Mouse (Mus musculus): Measurements from ENCODE around the gene Tead1.

The Tead1 gene

DNA sequence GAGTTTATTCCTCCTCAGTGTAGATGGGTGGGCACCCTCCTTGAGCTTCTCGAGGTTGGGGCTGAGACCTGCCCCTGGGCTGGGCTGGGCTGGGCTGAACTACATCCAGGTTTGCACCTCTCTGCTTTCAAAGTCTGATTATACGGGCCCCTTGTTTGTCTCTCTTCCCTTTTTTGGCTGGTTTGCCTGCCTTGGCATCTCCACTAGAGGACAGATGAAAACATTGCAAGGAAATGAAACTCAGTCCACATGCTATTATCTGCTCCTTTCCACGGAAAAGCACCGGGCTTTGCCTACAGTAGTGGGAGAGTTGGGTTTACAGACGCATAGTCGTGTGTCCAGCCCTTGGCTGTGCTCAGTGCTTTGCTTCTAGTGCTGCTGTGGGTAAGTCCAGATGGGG lies 60.1 kb downstream of the Tead1 start:
- no peak for DNase-seq

DNA sequence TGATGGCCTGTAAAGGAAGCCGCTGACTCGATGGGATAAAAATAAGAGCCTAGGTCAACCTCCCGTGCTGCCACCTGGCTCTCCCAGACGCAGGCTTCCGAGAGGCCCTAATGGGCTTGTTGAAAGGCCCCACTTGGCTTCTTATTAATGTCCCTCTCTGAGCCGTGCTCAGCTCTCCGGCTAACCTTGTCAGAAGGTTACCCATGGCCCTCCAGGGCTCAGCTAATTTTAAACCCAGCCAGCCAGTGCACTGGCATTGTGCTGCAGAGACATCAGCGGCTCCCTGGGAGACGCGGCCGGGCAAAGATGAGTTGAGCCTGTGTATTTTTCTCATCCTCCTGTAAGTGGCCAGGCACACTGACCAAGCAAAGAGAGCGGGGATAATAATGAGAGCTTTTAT lies 62.7 kb downstream of the Tead1 start:
- DNase-seq = no peak

DNA sequence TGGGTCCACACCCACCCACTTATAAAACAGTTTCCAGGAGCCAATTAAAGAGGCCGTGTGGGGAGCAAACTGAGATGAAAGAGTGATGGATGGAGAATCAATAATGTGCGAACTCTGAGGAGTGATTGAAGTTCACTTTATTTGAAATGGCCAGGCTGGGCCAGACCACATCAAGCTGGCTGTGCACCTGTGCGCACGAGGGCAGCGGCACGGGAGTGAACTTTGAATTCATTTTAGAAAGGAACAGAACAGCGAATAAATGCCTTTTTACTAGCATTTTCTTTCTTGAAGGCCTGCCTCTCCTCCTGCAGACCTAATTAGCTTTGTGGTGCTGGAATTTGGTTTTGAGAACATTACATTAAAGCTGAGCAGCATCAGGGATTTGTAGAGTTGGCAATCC lies 63.9 kb downstream of the Tead1 start:
- DNase-seq = no peak

DNA sequence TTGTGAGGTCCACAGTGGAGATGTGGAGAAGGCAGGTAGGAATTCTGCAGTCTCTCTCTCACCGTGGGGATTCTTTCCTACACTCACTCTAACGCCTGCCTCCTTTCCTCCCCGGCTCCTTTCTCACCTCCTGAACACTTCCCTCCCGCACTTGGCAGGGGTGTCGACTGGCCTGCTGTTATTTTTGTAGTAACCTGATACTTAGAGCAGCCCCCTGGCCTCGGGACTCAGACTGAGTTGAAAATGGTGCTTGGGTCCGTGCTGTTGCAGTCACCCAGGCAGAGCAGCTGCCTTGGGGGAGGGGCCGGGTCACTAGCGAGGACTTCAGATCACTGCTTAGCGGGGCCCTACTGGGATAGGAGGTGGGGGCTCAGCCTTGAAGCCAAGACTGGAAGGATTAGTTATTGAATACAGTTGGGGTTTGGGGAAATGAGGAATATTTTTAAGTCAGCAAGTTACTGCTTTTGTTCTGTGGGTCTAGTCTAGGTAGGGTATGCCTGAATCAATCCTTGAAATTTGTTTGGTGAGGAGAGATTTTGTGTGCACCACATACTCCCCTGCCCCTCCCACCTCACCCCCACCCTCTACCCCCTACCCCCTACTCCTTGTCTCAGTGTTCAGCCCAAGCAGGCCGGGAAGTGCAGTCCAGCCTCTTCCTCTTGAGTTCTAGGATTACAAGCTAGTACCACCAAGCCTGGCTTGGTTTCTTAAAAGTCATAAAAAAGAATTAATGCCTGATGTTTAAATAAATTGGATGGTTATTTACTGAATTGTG lies 64.7 kb downstream of the Tead1 start:
- DNase-seq = peak; percentile 46

DNA sequence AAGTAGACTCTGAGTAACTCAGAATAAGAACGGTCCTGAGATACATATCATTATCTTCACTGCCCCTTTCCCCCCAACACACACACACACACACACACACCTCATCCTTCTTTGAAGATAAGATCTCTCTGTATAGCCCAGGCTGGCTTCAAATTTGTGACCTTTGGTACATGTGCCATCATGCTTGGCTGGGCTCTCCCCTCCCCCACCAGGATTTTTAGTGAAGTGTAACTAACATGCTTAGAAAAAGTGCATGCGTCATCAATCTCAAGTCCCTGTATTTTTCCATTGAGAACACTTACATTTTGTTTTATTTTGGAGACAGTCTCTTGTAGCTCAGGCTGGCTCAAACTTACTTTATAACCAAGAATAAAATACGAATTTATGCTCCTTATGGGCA lies 68.1 kb downstream of the Tead1 start:
- no peak for DNase-seq

DNA sequence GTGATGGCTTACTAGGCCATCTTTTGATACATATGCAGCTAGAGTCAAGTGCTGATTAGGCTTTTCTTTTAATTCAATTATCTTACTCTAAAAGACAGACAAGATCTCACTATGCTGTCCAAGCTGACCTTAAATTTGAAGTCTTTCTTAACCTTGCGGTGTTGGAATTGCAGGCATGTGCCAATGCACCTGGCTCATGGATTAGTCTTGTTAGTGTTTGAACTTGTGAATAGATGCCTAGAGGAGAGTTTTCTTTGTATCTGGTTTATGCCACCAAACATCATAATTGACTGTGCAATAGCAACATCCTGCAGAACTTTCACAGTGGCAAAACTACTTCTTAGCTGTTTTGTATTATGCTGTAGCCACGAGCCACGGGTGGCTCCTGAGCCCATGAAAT lies 68.7 kb downstream of the Tead1 start:
- no peak for DNase-seq

DNA sequence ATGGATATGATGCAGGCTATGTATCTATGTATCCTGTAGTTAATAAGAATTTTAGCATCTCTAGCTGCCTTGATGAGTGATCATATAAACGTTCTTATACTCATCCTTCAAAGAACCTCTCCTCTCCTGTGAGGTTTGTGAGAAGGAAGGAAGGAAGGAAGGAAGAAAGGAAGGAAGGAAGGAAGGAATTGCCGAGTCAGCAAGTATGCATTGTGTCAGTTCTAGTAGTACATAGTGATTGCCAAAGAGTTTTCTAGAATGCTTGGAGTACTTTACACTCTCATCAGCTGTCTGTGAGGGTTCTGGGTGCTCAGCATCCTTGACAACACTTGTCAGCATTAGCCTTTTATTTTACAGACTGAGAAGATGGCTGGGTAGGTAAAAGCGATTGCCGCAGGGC lies 69.2 kb downstream of the Tead1 start:
- DNase-seq = no peak

DNA sequence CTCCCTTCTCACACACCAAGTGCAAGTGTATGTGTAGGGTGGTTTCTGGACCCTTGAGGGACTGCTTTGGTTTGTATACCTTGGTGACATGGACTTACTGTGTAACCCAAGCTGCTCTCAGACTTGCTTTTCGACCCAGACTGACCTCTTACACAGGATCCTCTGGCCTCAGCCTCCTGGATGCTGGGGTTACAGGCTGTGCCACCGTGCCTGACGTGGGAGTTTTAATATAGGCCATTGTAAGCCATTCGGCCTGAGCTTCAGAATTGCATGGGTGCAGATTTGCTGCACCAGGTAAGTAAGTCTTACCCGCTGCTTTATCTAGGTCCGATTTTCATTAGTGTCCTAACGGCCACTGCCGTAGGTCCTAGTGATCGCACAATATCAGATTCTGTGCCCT lies 71.0 kb downstream of the Tead1 start:
- no peak for DNase-seq

DNA sequence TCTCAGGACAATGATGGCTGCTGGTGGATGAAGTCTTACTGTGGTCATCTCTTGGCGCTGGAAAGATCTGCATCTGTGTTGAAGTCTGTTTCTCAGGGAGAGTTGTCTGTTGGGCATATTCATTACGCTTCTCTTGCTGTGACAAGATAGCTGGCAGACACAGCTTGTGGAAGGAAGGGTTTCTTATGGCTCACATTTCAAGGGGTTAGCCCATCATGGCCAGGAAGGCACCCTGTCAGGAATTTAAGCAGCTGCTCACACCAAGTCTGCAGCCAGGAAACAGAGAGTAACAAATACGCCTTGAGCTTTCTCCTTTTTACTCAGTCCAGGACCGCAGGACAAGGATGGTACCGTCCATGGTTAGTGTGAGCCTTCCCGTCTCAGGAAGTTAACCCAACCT lies 73.2 kb downstream of the Tead1 start:
- DNase-seq = no peak

DNA sequence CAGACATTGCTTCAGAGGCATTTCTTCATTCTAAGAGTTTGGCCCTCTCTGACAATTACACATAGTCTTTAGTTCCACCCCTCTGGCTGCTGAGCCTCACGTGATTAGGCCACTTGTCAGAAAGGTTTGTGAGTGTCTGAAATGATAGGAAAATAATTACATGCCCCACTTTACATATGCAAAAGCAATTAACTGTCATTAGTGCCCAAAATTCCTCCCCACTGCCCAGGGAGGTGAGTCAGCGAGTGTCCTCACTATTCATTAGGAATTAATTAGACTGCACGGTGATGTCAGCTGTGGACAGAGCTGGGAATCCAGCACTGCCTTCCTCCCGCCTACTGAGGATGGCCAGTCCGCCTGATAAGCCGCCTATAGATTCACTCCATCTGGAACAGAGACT lies 74.2 kb downstream of the Tead1 start:
- DNase-seq = no peak

DNA sequence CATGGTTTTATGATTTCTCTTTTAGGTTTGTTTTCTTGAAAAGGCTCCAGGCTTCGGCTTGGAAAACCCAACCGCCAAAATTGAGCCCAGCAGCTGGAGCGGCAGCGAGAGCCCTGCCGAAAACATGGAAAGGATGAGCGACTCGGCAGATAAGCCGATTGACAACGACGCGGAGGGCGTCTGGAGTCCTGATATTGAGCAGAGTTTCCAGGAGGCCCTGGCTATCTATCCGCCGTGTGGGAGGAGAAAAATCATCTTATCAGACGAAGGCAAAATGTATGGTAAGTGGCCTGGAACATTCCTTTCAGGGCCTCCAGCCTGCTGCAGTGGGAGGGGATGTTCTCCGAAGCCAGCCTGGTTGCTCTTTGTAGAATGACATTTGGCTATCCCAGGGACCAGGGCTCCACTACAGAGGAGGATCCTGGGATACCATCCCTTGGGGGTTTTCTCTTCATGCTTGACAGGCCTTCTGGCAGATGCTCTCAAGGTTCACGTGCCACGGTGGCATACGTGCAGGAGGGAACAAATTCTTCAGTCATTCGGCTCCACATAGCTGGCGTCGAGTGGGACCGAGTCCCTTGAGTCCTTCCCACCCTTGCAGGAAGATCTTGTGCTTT lies 80.3 kb downstream of the Tead1 start:
- DNase-seq = no peak

DNA sequence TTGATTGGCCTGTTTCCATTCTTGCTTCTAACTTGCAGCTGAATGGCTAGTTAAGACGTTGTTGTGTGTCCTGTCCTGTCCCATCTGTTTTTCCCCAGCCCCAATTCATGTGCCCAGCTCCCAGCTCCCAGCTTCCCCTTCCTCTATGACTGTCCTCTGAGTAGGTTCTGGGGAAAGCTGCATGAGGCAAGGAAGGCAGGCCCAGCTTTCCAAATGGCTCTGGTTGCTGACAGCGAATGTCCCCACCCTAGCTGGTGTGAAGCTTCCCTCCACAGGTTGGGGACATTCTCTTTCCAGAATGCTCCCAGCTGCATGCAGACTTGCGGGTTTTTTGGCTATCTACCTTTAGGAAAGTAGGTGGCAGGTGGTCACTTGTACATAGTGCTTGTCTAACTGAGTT lies 81.2 kb downstream of the Tead1 start:
- DNase-seq = no peak

DNA sequence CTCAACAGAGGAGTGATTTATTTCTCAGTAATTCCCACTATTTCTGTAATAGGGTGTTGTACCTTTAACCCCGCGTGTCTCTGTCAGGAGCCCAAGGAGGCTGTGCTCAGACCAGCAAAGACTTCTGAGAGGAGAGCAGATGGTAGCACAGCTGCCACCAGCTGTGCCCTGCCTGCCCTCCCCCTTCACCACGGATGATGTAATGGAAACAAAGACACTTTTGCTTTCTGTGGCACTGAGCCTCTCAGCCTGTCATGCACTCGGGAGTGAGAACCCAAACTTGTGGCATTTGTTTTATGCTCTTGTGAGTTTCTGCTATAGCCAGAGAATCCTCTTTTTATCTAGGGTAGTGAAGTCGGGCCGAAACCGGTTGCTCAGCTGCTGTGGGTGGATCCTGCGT lies 81.7 kb downstream of the Tead1 start:
- peak; percentile 86 for DNase-seq

DNA sequence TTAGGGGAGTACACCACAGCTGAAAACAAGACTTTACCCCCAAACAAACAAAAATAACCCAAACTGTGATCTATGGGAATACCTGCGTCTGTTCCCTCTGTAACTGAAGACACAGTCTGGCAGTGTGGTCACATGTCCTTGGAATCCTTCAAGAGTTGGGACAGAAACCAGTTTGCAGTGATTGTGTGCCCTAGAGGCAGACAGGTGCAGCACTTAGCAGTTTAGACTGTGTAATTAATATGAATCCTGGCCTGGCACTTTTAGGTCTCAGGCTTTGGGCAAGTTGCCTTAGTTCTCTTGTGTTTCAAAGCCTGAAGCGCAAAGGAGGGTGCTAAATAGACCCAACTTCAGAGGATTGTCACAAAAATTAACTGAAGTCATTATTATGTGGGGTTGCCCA lies 83.8 kb downstream of the Tead1 start:
- DNase-seq = no peak

DNA sequence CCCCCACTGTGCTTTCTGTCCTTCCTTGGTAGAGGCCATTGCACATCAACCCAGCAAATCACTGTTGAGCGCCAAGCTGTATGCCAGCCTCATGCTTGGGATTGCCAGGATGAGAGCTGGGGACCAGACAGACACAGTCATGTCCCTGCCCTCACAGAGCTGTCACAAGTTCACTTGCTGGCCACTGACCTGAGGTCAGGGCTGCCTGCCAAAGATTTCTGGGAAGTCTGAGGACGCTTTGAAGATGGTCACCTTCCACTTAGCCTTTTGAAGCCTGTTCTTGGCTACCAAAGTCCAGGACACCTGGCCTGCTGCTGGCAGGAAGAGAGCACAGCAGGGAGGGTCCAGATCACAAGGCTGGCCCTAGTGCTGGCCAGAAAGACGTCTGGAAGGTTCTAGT lies 84.4 kb downstream of the Tead1 start:
- peak; percentile 41 for DNase-seq

DNA sequence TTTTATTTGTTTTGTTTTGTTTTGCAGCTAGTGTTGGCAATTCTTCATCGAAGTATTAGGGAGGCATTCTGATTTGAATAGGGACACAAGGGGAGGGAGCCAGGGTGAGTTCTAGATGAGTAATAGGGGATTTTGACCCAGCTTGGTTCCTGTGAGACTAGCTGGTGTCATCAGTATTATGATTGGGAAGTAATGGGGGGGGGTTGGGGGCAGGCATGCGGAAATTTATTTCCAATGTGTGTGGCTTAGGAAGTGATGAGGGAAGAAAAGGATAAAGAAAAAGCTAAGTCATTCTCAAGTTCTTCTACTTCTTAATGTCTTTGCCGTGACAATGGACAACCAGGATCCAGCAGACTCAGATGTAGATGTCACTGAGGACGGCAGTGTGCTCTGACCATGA lies 85.8 kb downstream of the Tead1 start:
- no peak for DNase-seq

DNA sequence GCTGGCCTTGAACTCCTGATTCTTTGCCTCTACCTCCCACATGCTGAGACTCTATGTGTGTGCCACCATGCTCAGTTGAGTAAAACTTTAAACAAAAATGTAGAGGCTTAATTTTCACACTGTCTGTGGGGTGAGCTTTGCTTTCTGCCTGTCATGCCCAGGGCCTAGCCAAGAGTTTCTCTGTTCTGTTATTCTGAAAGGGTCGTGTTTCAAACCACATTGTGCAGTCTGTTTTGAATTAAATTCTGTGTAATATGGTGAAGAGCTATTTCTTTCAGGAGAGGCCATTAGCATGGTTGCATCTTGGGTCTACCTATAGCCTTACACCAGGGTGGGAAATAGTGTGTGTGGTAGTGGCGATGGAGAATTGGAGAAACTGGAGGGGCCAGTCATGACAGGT lies 90.7 kb downstream of the Tead1 start:
- no peak for DNase-seq

DNA sequence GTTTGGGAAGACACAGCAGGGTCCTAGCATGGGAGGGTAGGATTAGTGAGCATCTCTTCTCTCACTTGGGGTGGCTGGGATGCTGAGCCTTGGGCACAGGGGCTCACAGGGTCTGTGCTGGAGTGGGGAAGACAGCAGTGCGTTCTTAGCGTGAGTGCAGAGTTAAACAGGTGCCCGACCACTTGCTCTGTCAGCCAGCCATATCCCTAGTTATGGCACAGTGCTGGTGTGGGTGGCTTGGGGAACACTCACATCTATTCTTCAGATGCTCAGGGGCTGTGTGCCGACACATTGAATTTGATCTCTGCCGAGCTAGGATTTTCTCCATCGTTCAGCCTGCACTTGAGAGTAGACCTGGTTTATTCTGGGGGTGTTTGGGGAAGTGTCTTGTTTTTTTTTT lies 92.3 kb downstream of the Tead1 start:
- no peak for DNase-seq

DNA sequence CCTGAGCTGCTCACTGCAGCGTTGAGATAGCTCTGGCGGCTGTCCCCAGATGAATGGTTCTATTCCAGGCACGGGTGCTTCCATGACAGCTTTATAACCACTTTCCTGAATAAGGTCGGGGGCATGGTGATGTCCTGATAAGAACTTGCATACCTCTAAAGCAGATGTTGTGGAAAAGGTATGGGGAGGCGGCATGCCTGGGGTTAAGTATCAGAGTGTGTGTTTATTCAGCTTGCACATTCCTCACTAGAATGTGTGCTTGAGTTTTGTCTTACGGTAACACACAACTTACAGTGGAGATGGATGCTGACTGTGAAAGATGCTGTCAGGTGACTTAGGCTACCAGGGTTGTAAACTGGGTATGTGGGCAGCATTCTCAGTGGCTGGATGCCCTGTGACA lies 93.7 kb downstream of the Tead1 start:
- DNase-seq = no peak

DNA sequence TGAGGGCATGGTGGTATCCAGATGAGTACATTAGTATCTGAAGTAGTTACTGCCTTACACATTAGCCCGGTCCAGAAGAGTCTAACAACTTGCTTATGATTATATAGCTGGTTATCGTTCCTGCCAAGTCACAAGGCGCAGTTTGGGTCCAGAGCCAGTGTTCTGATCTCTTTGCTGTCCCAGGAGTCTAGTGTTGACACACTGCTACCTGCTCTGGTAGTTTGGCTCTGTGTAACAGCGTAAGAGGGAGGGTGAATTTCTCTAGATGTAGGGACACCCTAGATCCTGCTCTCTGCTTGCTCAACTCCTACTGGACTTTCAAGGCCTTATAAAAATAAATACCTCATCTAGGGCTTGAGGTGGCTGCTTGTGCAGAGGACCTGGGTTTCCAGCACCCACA lies 94.5 kb downstream of the Tead1 start:
- DNase-seq = no peak

DNA sequence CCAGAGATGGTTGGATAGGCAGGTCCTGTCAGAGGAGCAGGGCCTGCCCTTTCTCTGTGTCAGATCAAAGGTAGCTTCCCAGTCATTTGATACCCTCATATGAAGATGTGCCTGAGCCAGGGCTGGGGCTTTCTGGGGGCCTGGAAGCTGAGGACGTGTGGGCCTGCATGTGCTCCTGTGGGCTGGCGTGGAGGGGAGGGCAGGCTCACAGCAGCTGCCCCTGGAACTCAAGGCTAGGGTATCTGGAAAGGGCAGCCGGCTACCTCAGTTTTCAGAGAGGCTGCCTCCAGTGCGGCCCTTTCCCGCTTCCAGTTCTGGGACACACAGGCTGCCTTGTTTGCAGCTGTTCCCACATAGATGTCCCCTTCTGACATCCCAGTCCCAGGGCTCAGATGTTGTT lies 96.7 kb downstream of the Tead1 start:
- no peak for DNase-seq

DNA sequence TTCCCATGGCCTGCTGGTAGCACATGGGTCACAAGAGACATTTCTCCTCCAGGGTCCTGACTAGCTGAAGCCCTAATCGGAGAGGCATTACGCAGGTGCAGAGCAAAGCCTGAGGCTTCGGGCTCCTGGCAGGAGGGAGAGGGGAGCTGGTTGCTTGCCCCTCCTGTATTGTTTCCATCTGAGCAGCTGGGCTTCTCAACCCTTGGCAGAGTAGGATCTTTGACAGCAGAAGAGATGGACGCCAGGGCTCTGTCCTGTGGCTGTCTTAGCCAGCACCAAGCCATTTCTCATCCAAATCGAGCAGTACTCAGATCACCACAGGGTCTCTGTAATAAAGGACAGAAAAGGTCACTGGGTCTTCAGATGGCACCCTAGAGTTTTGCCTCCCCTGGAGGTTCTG lies 97.6 kb downstream of the Tead1 start:
- DNase-seq = no peak

DNA sequence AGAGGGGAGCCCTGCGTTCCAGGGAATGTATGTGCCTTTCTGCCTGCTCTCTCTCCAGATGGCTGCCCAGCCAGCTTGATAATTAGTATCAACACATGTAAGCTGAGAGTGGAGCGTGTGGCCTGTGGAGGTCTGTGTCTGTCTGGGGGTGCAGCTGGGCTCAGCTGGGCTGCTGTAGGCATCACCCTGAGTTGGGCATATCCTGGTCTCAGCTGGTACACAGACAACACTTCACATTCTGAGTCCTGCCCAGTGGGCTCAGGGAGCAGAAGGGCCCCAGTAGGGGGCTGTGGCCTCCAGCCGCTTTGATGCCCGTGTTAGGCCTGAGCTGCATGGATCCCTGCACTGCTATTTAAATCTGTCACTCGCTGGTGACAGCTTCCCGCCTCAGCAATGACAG lies 100.5 kb downstream of the Tead1 start:
- no peak for DNase-seq

DNA sequence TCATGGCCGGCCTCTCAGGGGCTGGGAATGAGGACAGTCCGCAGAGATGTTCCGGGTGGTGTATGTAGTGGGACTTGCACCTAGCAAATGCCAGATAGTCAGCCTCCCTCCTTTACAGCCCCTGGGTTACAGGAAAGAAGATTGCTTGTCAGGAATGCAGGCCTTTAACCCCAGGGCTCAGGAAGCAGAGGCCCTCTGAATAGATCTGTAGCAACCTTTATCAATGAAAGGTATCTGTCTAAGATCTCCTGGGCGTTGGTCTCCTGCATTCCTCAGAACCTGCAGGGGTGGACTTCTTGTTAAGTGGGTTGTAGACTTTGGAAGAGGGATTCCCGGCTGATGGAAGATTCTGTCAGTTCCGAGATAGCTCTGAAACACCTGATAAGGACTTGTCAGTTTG lies 101.8 kb downstream of the Tead1 start:
- no peak for DNase-seq

DNA sequence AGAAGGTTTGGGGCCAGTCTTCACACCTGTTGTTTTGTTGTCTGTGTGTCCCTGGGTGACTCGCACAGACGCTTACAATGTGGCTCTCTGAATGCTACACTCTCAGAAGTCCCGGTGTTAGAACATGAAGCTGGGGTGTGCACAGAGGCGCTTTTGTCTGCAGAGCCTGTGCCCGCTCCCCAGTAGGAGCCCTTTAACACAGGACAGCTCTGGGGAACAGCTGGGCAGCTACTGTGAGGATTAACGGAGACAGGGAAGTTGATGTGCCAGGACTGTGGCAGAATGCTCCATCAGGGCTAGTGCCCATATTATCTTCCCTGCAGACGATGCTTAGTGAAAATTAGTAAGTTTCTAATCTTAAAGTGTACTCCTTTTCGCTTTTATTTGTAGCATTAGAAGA lies 102.9 kb downstream of the Tead1 start:
- DNase-seq = no peak

Measured in lung, postnatal 10 days (tissue).